Mouse (Mus musculus): Measurements from ENCODE around the gene Ep400. TPM values are rescaled to one million over a fixed set of nuclear protein-coding genes. Genes with fewer than 3 reads are reported as not detected.

Gene Ep400
- polyA plus RNA-seq, 1 experiment from 2014 or later: 58.6 TPM

- Histone ChIP-seq H3K9me3 (no peaks in the 10 kb centered on the region), H3K9ac (peak overlapping the region; percentile 40; the same call in 1 of the 2 replicates), H3K4me1 (no peaks in the 10 kb centered on the region), H3K36me3 (no peaks in the 10 kb centered on the region), H3K27me3 (no peaks in the 10 kb centered on the region), H3K4me3 (peak overlapping the region; percentile 21), H3K4me2 (replicated peaks) (peak overlapping the region; percentile 51), H3K27ac (no peak overlapping the region)
- WGBS: 26% methylated on average over 12 of the region's 12 CpGs
- ATAC-seq (ENCODE audit: low FRiP score, low read depth): no peak
Measured at GRCm38 (mm10) chr5:110639459-110639858, 131.1 kb downstream of the Ep400 start.

GRCm38 (mm10) chr5:110638306-110639074, 132.0 kb downstream of the Ep400 start:
- no peak overlapping the region for H3K9ac ChIP-seq
- no peak for ATAC-seq (ENCODE audit: low FRiP score, low read depth)
- H3K4me1 ChIP-seq: no peaks in the 10 kb centered on the region
- H3K9me3 ChIP-seq: no peaks in the 10 kb centered on the region
- H3K4me2 ChIP-seq (replicated peaks): no peak overlapping the region
- H3K27ac ChIP-seq: no peak overlapping the region
- no peaks in the 10 kb centered on the region for H3K36me3 ChIP-seq
- 77% methylated on average over 7 of the region's 7 CpGs for WGBS
- H3K4me3 ChIP-seq: no peak overlapping the region
- no peaks in the 10 kb centered on the region for H3K27me3 ChIP-seq

- H3K27me3 ChIP-seq: no peaks in the 10 kb centered on the region
- no peak overlapping the region for H3K4me2 ChIP-seq (replicated peaks)
- H3K9me3 ChIP-seq: no peaks in the 10 kb centered on the region
- no peak for ATAC-seq (ENCODE audit: low FRiP score, low read depth)
- H3K36me3 ChIP-seq: no peaks in the 10 kb centered on the region
- no peak overlapping the region for H3K27ac ChIP-seq
- H3K4me3 ChIP-seq: no peak overlapping the region
- 39% methylated on average over 6 of the region's 6 CpGs for WGBS
- no peak overlapping the region for H3K9ac ChIP-seq
- no peaks in the 10 kb centered on the region for H3K4me1 ChIP-seq
Measured at GRCm38 (mm10) chr5:110635951-110636707, 134.4 kb downstream of the Ep400 start.

DNA sequence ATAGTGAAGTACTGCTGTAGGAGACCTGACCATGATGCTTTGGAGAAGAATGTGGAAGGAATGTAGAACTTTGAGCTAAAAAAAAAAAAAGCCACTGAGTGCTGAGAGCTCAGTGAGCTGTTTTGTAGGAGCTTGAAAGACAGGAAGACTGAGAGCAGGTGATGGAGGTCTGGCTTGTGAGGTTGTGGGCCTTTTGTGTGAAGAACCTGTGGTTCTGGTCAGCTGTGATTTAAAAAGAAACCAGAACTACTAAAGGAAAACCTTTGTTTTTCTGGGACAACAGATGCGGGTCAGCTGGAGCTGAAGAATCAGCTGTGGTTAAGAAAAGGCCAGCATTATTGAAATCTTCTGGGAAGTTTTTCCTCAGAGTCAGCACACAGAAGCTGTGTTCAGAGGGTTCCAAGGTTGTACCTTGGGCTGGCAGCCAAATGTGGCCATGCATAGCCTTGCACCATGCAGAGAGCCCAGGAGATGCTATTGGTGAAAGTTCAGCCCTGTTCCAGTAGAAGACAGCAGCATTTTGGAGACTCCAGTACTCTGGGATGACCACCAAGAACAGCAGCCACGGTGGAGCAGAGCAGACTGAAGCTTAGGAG, 140.9 kb downstream of the Ep400 start:
- H3K4me2 ChIP-seq (replicated peaks): no peak overlapping the region
- H3K4me3 ChIP-seq: no peak overlapping the region
- peaks cover 7% of the 10 kb centered on the region for H3K4me1 ChIP-seq
- H3K27ac ChIP-seq: no peak overlapping the region
- no peak for ATAC-seq (ENCODE audit: low FRiP score, low read depth)
- H3K9me3 ChIP-seq: no peaks in the 10 kb centered on the region
- 73% methylated on average over 2 of the region's 2 CpGs for WGBS
- peaks cover 7% of the 10 kb centered on the region; the same call in 1 of the 2 replicates for H3K27me3 ChIP-seq
- H3K9ac ChIP-seq: no peak overlapping the region
- no peaks in the 10 kb centered on the region for H3K36me3 ChIP-seq

- Histone ChIP-seq H3K27ac (no peak overlapping the region), H3K36me3 (no peaks in the 10 kb centered on the region), H3K9me3 (no peaks in the 10 kb centered on the region), H3K4me3 (0 out of 2 replicates have a peak overlapping the region, but pooled peaks have one; percentile 2), H3K27me3 (peaks cover 7% of the 10 kb centered on the region; the same call in 1 of the 2 replicates), H3K4me2 (replicated peaks) (peak overlapping the region; percentile 47), H3K4me1 (peaks cover 7% of the 10 kb centered on the region), H3K9ac (0 out of 2 replicates have a peak overlapping the region, but pooled peaks have one; percentile 8)
- 11% methylated on average over 19 of the region's 19 CpGs for WGBS
- no peak for ATAC-seq (ENCODE audit: low FRiP score, low read depth)
Measured at GRCm38 (mm10) chr5:110628156-110628555, 142.4 kb downstream of the Ep400 start.

DNA sequence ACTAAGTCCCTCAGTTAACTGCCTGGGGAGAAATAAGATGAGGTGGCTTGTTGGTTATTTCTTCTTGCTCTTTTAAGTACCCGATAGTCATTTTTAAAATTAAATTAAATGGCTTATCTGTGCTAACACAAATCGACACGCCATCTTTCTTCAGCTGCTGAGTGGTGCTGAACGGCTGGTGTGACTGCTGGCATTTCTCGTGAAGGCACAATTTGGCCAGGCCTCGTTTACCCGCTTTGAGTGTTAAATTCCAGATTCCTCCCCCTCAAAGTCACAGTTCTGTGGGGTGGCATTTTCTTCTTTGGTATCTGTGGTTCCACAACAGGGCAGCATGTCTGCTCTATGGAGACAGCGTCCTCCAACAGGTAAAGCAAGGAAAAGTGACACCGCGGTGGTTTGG, 143.2 kb downstream of the Ep400 start:
- no peak overlapping the region for H3K4me2 ChIP-seq (replicated peaks)
- H3K36me3 ChIP-seq: no peaks in the 10 kb centered on the region
- H3K27ac ChIP-seq: no peak overlapping the region
- WGBS: 57% methylated on average over 10 of the region's 10 CpGs
- no peak overlapping the region for H3K9ac ChIP-seq
- H3K27me3 ChIP-seq: peaks cover 7% of the 10 kb centered on the region; the same call in 1 of the 2 replicates
- H3K4me3 ChIP-seq: no peak overlapping the region
- peaks cover 7% of the 10 kb centered on the region for H3K4me1 ChIP-seq
- no peak for ATAC-seq (ENCODE audit: low FRiP score, low read depth)
- no peaks in the 10 kb centered on the region for H3K9me3 ChIP-seq

- Histone ChIP-seq H3K9ac (no peak overlapping the region), H3K4me3 (no peak overlapping the region), H3K36me3 (no peaks in the 10 kb centered on the region), H3K4me1 (peaks cover 7% of the 10 kb centered on the region), H3K9me3 (no peaks in the 10 kb centered on the region), H3K27ac (no peak overlapping the region), H3K4me2 (replicated peaks) (no peak overlapping the region), H3K27me3 (peaks cover 7% of the 10 kb centered on the region; the same call in 1 of the 2 replicates)
- WGBS: 59% methylated on average over 2 of the region's 2 CpGs
- ATAC-seq (ENCODE audit: low FRiP score, low read depth): no peak
Measured at GRCm38 (mm10) chr5:110624319-110624718, 146.2 kb downstream of the Ep400 start.

GRCm38 (mm10) chr5:110619226-110619625, 151.3 kb downstream of the Ep400 start:
- no peaks in the 10 kb centered on the region for H3K9me3 ChIP-seq
- no peak overlapping the region for H3K4me2 ChIP-seq (replicated peaks)
- H3K36me3 ChIP-seq: no peaks in the 10 kb centered on the region
- no peak for ATAC-seq (ENCODE audit: low FRiP score, low read depth)
- H3K27me3 ChIP-seq: no peaks in the 10 kb centered on the region
- H3K4me1 ChIP-seq: no peaks in the 10 kb centered on the region
- 80% methylated on average over 6 of the region's 6 CpGs for WGBS
- no peak overlapping the region for H3K4me3 ChIP-seq
- H3K27ac ChIP-seq: no peak overlapping the region
- H3K9ac ChIP-seq: no peak overlapping the region

Small RNAs within 50 kb of the gene (microRNA-seq; reads per million reads assigned to microRNA genes)
- 0.87 reads per million for gene Mir7026

Other genes with a start within 250 kb of the Ep400 start
- gene Galnt9, start 226.4 kb downstream of the Ep400 start, polyA plus RNA-seq (2015; fragmentation: Nextera tagmentation; extraction: Ambion mirVana): 0.26 and 0.55 TPM in 2 replicates
- 50.4 and 58.9 TPM in 2 replicates for gene Noc4l, start 117.3 kb downstream of the Ep400 start, polyA plus RNA-seq (2015; fragmentation: Nextera tagmentation; extraction: Ambion mirVana)
- gene Ddx51, start 117.3 kb downstream of the Ep400 start, polyA plus RNA-seq (2015; fragmentation: Nextera tagmentation; extraction: Ambion mirVana): 22.4 and 28.8 TPM in 2 replicates
- gene Pus1, start 9.9 kb upstream of the Ep400 start, polyA plus RNA-seq (2015; fragmentation: Nextera tagmentation; extraction: Ambion mirVana): 33.0 and 33.5 TPM in 2 replicates
- gene Ulk1, start 39.4 kb upstream of the Ep400 start, polyA plus RNA-seq (2015; fragmentation: Nextera tagmentation; extraction: Ambion mirVana): 21.5 and 22.8 TPM in 2 replicates
- gene Hscb, start 69.1 kb upstream of the Ep400 start, polyA plus RNA-seq (2015; fragmentation: Nextera tagmentation; extraction: Ambion mirVana): 26.5 and 30.1 TPM in 2 replicates
- 20.7 and 23.6 TPM in 2 replicates for gene Chek2, start 69.3 kb upstream of the Ep400 start, polyA plus RNA-seq (2015; fragmentation: Nextera tagmentation; extraction: Ambion mirVana)
- 17.6 and 18.0 TPM in 2 replicates for gene Ttc28, start 109.1 kb upstream of the Ep400 start, polyA plus RNA-seq (2015; fragmentation: Nextera tagmentation; extraction: Ambion mirVana)

All from limb, embryonic 13.5 days (tissue).